Mouse (Mus musculus) hindlimb bud, embryonic 11.5 days (tissue): ENCODE measurements at regions not wholly inside any gene's neighbourhood (a gene's known extent, or its start where the extent isn't known, plus 50 kb on each side); places are given as distances from the start of the nearest gene placed in this dataset.

Source experiments
- DNase-seq: peaks from one replicate; pipeline ENCODE4 v3.0.0-alpha.2; 2012; ENCODE audit warnings: low read depth, low spot score; ENCODE audit errors: extremely low spot score

DNA sequence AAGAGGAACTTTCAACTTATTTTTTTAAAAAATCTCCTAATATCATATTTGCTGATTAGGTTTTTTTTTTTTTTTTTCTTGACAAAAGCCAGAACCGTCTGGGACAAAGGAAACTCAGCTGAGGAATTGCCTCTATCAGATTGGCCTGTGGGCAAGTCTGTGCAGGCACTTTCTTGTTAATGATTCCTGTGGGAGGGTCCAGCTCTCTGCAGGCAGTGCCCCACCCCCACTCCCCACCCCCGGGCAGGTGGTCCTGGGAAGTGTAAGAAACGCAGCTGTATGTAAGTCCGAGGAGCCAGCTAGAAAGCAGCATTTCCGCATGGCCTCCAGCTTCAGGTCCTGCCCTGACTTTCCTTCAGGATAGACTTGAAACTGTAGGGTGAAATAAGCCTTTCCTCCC lies 377.7 kb downstream of the Sox2 start:
- no peak for DNase-seq

DNA sequence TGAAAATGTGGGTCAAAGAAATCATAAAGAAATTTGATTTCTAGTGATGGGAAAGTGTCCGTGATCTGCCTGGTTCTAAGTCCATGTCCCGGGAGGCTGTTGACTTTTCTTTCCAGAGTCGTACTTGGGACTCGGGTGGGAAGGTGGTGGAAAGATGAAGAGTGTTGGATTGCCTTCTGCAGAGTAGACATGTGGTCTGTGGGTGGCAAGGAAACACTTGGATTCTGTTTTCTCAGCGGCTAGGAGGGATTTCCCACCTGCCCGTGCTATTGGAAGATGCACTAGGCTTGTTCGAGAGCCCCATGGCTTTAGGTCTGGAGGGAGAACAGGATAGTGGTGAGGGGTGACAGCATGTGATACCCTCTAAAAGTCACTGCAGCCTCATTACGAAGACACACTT lies 379.7 kb downstream of the Sox2 start:
- DNase-seq = no peak

DNA sequence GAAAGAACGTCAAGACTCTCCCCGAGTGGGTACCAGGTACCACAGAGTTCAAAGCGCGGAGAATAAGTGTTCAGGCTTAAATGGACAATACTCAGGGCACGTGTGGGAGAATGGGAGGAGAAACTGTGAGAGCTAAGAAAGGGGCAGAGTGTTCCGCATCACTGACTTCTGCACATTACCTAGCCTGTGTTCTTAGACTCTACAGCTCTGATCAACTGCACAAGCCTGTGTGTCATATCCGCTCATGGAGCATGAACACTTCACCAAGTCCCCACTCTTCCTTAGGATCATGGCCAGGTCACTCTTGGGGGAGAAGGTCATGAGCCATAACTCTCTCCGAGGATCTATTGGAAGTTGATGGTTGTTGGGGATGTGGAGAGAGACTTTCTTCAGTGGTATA lies 383.4 kb downstream of the Sox2 start:
- no peak for DNase-seq

DNA sequence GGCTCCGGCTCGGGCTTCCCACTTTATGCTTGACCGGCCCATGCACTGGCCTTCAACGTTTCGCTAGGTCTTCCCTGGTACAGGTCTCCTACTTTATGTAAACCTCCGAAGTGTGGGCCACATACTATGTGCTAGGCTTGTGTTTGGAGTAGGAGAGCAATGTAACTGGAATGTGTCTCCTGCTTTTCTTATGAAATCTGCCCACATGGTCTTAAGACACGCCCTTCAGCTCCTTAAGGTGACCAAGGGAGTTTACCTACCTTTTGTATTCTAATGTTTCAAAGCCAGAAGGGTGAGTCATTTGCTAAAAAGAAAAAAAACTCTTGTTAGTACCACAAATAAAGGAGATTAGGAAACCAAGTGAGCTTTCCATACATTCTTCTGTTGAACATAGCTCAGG lies 385.0 kb downstream of the Sox2 start:
- no peak for DNase-seq

DNA sequence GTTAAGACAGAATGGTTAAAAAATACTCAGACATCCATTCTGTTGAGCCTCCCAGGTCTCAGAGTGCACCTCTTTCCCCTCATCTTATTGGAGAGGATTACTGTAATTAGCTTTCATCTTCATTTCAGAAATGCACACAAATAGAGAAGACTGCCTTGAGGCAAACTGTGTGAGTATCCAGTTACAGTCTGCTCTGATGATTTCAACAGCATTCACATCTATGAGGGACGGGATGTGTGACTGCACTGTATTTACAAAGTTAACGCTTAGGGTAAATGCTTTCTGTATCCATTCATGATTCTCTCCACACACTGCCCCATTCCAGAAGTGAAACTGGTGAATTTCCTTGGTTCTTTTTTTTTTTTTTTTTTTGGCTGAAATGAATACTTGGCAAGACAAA lies 393.5 kb downstream of the Sox2 start:
- DNase-seq = no peak

DNA sequence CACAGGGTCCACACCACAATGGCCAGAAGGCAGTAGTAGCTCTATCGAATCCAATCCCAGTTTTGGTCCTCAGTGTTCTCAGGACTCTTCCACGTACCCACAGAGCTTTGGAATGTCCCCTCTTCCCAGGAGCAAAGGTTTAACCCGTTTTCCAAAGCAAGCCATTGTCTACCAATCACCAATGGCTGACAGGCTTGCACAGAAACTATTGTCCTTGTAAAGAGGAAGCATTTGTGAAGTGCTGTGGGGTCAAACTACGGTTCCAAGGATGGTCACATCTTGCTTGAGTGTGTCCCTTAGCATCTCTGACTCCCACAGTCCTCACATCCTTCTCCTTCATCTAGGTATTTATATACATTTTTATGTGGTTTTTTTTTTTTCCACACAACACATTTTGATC lies 409.2 kb downstream of the Sox2 start:
- no peak for DNase-seq

DNA sequence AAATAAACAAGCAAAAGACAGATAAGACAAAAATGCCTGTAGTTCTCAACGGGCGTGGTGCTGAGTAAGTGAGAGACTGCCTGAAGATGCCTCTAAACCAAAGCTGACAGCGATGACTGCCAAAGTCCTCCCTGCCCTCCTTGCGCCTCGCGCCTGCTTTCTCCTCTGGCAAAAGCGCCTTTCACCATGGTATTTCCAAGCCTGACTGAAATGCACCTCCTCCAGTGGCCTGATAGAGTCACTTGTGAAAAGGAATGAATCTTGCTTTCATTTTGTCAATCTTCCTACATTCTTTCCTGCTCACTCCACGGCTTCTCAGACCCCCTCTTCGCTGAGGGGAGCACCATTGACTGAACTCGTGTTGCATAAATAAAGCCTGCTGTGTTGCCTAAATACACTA lies 409.8 kb downstream of the Sox2 start:
- DNase-seq = no peak

DNA sequence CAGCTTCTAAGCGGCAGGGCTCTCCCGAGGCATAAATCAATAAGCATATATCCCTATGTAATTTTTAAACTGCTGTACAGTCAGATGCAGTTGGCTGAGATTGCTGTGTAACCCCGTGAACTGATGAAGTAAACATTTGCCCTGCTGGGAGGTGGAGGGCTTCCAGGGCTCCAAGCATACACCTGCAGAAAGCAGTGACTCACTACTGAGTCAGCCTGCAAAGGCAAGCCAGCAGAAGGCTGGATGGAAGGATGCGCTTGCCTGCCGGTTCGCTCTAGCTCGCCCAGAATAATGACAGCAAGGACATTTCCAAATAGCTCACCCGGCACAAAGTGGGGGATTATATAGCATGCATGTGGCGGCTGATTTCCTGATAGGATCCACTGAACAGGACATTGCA lies 416.6 kb downstream of the Sox2 start:
- no peak for DNase-seq

DNA sequence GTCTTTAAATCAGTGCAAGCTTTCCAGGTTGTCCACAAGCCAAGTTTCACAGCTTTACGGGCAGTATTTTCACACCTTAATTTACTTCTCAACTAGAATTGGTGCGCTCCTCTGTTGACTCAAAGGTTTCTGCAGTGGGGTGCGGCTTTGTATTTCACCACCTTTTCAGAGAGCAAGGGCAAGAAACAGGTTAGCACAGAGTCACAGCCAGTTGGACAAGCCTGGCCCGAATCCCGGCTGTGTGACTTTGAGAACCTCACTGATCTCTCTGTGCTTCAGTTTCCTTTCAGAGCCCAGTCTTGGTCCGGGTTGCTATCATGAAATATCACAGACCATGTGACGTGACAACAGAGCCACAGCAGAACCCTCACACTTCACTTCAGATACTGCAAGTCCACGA lies 418.4 kb downstream of the Sox2 start:
- no peak for DNase-seq

DNA sequence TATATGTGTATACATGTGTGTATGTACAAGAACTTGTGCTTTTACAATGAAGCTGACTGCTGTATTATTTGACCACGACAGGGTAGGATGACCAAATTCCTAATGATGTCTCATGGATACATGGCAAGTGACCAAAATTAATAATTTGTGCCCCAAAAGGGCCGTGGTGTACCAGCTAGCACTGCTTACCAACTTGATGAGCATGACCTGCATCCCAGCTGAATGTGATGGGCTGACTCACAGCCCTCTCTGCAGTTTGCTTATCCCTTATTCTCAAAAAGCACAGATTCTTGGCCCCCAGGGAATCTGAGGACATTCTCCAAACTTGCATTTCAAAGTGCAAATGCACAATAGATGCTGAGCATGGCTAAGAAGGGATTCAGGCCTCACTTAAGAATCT lies 420.8 kb downstream of the Sox2 start:
- no peak for DNase-seq

DNA sequence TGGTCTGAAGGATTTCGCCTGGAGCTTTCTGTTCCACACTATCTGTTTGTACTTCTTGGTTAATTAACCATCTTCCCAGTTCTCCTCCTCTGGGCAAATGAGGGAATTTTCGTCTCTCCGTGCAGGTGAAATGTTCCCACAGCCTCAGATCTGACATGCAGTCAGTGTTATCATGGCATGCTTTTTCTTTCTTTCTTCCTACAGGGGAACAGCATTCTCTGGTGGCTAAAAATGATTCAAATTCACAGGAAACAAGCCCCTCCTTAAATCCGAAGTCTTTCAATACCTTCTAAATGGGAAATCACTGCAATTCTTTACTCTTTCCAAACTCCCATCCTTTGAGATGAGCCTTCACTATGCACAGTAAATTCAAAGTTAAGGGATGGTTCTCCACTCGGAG lies 429.7 kb downstream of the Sox2 start:
- no peak for DNase-seq

DNA sequence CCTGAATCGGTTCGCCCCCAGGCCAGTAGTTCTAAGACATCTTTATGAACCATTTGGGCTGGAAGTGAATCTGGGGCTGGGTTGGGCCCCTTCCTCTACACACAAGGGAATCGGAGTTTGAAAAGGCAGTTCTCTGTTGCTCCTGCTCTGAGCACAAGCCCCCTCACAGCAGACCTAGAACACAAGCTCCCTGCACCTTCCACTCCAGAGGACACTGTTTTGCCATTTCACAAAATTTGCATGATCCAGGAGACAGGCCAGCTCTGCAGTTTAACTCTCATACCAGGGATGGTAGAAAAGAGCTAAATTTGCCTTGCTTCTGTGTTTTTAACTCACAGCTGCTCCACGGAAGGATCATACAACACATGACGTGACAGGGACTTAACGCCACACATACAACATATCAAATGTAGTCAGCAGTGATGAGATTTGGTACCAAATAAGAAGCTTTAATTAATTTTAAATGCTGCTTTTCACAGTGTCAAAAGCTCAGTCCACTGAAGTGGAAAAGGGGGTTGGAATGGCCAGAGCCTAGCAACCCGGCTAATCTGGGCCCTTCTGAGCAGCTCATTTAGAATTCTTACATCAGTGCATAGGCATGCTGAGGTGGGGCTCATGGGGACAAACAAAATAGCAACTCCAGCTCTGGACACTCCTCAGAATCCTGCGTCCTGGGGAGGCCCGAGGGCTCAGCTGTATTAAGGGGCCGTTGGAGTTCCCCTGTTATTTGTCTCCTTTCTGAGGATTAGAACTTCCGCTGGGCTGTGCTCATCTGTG lies 434.1 kb downstream of the Sox2 start:
- no peak for DNase-seq

DNA sequence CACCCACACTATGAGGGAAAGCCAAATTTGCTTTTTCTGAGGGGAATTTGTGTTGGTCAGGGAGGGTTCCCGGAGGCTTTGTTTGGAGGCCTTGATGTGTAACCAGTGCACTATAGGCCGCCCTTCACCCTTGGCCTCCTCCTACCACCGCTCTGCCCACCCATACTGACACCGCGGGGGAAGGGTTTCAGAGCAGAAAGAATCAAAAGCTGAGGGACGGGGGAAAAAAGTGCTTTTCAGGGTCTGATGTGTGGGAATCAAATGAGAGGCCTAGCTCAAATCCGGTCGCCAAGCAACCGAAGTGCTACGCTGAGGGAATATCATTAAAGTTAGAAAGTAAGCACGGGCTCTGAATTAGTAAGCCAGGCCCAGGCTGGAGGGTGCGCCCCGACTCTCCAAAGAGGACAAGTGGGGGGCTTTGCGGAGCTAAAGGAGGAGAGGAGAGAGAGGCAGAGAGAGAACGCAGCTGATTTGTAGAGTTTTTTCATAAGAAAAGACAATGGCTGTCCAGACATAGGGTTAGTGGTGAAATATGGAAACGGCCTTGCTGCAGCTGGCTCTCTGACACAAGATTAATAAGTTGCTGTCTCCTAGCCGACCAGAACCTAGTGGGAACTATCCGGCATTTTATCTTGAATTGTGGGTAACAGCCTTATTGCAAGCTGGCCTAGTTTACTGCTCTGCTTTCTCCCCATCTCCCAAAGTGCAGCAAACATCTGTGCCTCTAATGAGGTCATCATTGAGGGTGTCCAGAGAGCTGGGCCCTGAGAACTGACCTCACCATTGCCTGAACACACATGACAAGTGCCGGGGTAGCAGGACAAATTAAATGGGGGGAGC lies 438.3 kb downstream of the Sox2 start:
- DNase-seq = no peak

DNA sequence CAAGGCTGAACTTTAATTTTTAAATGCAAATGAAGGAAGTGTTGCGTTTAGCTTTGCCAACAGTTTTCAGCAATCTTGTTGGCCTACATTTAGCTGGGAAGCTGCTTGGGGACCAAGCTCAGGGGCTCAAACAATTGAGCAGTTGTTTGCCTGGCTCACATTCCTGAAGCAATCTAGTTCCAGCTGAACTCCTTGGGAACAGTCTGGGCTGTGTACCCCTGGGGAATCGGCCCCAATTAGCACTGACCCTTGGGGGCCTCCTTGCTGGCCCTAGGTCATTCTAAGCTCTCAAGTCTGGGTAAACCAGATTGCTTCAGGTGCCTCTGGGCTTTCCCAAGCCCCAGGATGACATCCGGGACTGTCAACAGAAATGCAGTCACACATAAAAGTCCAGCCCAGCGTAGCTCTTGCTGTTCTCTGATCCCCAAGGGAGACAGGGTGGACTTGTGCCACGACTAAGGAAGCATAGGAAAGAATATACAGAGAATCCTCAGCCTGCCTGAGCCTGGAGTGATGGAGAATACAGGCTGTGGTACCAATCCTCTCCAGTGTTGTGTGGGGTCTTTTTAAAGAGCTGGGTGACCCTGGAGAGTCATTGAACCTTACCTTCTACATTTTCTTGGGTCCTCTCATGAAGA lies 440.4 kb downstream of the Sox2 start:
- no peak for DNase-seq

DNA sequence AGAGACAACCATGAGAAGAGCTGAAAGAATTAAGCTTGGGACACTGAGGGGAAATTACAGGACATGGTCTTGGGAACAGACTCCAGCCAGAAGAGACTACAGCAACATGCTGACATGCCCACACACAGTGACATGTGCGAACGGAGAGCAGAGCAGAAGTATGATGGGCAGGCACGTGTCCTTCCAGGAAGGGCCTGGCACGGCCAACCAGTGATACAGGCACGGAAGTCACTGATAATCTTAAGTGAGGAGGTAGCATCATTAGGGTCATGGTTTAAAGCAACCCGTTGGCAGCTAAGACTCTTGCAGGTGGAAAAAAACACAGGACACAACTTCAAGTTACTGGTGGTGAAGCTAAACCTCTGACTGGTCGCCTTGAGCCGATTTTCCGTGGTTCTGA lies 442.8 kb downstream of the Sox2 start:
- DNase-seq = no peak

DNA sequence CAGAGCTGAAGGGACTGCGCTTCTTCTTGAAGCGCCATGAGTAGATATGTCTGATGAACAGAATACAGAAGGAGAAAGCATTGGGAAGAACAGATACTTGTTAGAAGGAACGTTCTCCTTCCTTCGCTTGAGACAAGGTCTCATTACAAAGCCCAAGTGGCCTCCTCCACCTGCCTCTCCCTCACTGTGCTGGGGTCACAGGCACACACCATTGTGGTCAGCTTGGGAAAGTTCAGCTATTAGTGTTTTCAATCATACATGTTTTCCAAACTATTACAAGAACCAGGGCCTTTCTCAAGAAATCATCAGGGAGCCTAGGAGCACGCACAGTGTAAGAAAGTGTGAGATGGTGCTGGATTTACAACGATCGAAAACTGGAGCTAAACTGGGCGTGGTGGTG lies 445.0 kb downstream of the Sox2 start:
- DNase-seq = no peak

DNA sequence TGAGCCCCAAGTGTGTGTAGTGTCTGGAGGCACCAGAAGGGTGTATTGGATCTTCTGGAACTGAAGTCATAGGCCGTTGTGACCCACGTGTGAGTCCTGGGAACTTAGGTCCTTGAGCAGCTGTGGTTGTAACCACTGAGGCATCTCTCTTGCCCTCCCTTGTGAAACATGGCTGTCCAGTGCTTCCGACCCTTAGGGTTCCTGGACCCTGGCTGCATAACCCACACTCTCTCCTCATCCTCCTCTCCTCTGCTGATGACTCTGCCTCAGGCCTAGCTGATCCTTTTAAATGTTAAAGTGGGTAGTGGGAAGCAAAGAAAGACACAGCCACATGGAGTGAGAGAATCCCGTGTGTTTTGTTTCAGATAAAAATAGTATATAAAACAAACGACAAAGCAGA lies 446.2 kb downstream of the Sox2 start:
- no peak for DNase-seq

DNA sequence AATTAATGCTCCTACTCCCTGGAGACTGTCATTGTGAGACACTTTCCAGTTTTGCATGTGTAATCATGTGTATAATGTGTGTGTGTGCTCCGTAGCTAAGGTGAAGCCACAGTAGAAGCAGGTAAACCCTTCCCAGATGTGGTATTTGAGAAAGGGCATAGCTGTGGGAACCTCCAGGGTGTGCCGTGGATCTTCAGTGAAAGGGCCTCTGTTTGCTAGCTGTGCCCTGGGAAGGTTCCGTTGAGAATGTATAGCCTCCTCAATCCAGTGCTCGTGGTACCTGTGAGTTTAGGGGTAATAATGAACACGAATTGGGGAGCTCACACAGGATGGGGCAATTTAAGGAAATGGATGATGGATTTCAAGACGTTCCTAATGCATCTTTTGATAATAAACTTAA lies 447.6 kb downstream of the Sox2 start:
- no peak for DNase-seq

DNA sequence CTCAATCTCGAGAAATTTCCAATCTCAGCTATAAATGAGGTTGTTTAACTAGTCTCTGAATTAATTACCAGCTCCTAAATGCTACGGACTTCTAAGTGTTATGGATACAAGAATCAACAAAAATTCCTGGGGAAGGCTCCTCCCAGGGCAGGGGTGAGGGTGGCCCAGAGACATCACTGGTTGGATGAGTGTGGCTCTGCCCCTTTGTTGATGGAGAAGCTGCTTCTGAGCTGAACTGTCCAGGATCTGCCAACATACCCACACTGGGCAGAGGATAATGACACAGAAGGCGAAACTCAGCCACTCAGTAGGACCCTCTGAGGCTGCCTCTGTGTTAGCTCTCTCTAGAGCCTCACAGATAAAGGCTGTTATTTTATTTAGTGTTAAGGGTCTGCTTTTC lies 449.0 kb downstream of the Sox2 start:
- DNase-seq = no peak

DNA sequence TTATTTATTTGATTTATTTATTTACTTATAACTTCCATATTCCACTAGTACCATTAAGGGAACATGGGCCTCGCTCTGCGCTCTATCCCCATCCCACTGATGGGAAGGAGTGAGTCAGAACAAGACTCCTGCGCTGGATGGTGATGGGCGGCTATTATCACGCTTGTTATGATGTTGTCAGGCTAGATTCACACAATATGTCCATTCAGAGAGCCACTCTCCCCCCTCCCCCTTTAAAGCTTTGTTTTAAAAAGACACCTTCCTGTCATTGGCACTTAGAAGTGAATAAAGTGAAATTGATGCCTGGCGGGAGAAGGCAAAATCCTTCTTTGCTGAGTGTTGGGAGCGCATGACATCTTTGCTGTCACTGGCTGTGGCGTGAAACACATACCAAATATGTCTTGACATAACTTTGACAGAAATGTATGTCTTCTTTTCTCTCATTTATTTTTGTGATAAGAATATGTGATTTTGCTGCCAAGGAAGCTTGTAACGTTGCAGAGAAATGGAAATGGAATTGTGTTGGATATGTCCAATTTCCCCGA lies 449.7 kb downstream of the Sox2 start:
- no peak for DNase-seq

DNA sequence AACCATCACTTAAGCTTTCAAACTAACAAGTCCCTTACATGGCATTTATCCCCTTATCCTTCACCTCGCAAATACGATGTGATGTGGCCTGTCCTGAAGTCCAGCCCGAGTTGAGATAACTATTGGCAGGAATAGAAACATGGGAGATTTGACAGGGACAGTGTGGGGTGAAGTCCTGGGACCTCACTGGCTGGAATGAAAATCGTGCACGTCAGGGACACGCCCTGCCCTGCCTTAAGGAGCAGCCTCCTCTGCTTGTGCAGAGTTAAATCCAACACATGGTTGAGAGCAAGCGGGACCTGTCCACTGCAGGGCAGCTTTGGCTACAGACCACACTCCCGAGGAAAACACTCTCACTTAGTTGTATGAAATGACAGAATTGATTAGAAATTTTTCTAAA lies 451.1 kb downstream of the Sox2 start:
- DNase-seq = no peak

DNA sequence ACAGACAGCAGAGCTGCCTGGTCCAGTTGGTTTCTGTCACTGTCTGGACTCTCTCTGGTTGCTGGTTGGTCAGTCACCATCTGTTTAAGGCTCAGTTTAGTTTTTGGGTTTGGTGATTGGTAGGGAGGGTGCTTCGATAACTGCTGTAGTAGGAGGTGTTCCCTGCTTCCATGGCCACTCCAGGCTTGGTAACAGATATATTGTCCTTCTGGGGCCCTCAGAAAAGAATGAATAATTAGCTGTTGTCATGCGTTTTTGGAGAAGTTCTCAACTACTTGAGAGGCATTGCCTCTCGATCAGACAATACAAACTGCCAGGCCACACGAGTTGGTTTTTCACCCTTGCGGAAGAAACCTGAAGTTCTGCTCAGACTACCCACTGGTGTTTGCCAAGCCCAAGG lies 451.7 kb downstream of the Sox2 start:
- DNase-seq = no peak
